Mouse (Mus musculus): ENCODE measurements around the gene Ubc. TPM values are rescaled to one million over a fixed set of nuclear protein-coding genes. Genes with fewer than 3 reads are reported as not detected.
"Not testable (repeated sequence)": the region's sequence is repeated elsewhere in the genome, so short reads cannot be mapped to it uniquely, and the experiment has no call there.

Gene Ubc
- polyA plus RNA-seq, 1 experiment from 2014 or later, result 1,055 TPM

DNA sequence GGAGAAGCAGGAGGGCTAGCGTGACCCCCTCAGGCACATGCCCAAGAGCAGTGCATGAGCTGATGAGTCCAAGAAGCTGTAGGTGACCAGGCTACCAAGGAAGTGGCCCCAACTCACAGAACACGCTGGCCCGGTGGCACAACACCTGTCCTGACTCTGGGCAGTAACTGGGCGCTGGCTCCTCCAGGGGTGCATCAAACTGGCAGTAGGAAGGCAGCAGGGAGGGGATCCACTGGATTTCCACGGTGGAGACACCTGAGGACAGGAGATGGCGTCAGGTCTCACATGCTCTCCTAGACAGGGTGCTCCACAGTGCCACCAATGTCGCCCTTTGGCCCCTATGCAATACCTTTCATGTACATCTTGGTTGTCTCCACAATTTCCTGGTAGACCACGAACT lies 26.2 kb upstream of the Ubc start:
- Histone ChIP-seq H3K27me3 (ENCODE audit: control insufficient read depth, insufficient read depth, low read length) (no peaks in the 10 kb centered on the region), H3K36me3 (ENCODE audit: control insufficient read depth, insufficient read depth, low read length) (peaks cover 61% of the 10 kb centered on the region), H3K4me3 (ENCODE audit: low read depth, low read length) (no peak overlapping the region), H3K9me3 (ENCODE audit: control insufficient read depth, low read depth, low read length) (no peaks in the 10 kb centered on the region), H3K9ac (replicated peaks; ENCODE audit: low read depth, low read length) (no peak overlapping the region), H3K27ac (ENCODE audit: low read length) (no peak overlapping the region), H3K4me2 (replicated peaks; ENCODE audit: low read depth, low read length) (no peak overlapping the region), H3K4me1 (ENCODE audit: control insufficient read depth, insufficient read depth, low read length) (no peaks in the 10 kb centered on the region)
- 91% methylated on average over 8 of the region's 8 CpGs for WGBS
- ATAC-seq (ENCODE audit: insufficient number of reproducible peaks, insufficient read depth, low FRiP score, low read depth), result no peak

DNA sequence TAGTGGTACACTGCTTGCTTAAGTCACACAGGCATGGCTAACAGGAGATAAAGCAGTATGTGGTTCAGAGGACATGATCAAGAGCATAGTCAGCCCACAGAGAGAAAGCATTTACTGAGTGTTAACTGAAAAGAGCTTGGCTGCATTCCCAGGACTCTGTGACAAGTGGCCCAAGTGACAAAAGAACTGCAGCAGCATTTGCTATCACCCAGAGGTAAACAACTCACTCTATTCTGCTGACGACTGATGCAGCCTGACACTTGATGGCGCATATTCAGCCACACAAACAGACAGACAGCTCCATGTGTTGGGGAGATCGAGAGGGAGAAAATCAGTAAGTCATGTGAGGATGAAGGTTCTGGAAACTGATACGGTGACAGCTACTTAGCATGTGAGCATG lies 23.8 kb upstream of the Ubc start:
- Histone ChIP-seq H3K9ac (replicated peaks; ENCODE audit: low read depth, low read length) (no peak overlapping the region), H3K4me3 (ENCODE audit: low read depth, low read length) (no peak overlapping the region), H3K4me2 (replicated peaks; ENCODE audit: low read depth, low read length) (no peak overlapping the region), H3K9me3 (ENCODE audit: control insufficient read depth, low read depth, low read length) (no peaks in the 10 kb centered on the region), H3K27ac (ENCODE audit: low read length) (no peak overlapping the region), H3K27me3 (ENCODE audit: control insufficient read depth, insufficient read depth, low read length) (no peaks in the 10 kb centered on the region), H3K4me1 (ENCODE audit: control insufficient read depth, insufficient read depth, low read length) (peaks cover 8% of the 10 kb centered on the region; the same call in 1 of the 2 replicates), H3K36me3 (ENCODE audit: control insufficient read depth, insufficient read depth, low read length) (peaks cover 38% of the 10 kb centered on the region)
- no peak for ATAC-seq (ENCODE audit: insufficient number of reproducible peaks, insufficient read depth, low FRiP score, low read depth)
- 79% methylated on average over 4 of the region's 4 CpGs for WGBS

DNA sequence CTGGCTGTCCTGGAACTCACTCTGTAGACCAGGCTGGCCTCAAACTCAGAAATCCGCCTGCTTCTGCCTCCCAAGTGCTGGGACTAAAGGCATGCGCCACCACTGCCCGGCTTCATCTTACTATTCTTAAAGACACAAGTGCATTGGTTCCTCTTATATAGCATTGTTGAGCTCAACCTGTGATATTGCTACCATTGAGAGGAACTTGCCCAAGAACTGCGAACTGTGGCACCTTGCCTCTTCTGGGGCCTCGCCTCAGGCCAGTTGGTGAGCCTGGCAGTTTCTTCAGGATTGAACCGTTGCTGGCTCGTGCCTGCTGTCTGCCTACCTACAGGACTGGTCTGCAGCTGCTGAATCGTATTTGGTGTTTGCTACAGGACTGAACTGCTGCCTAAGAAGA lies 22.5 kb upstream of the Ubc start:
- H3K4me2 ChIP-seq (replicated peaks; ENCODE audit: low read depth, low read length); H3K9me3 ChIP-seq (ENCODE audit: control insufficient read depth, low read depth, low read length); H3K4me1 ChIP-seq (ENCODE audit: control insufficient read depth, insufficient read depth, low read length); H3K4me3 ChIP-seq (ENCODE audit: low read depth, low read length); ATAC-seq (ENCODE audit: insufficient number of reproducible peaks, insufficient read depth, low FRiP score, low read depth); H3K9ac ChIP-seq (replicated peaks; ENCODE audit: low read depth, low read length); H3K27me3 ChIP-seq (ENCODE audit: control insufficient read depth, insufficient read depth, low read length); H3K27ac ChIP-seq (ENCODE audit: low read length): not testable (repeated sequence)
- WGBS, result 86% methylated on average over 8 of the region's 8 CpGs
- peaks cover 27% of the 10 kb centered on the region for H3K36me3 ChIP-seq (ENCODE audit: control insufficient read depth, insufficient read depth, low read length)

- no peak overlapping the region for H3K4me3 ChIP-seq (ENCODE audit: low read depth, low read length)
- no peaks in the 10 kb centered on the region for H3K27me3 ChIP-seq (ENCODE audit: control insufficient read depth, insufficient read depth, low read length)
- 66% methylated on average over 5 of the region's 5 CpGs for WGBS
- H3K9me3 ChIP-seq (ENCODE audit: control insufficient read depth, low read depth, low read length), result no peaks in the 10 kb centered on the region
- no peak overlapping the region for H3K27ac ChIP-seq (ENCODE audit: low read length)
- H3K4me1 ChIP-seq (ENCODE audit: control insufficient read depth, insufficient read depth, low read length), result peaks cover 13% of the 10 kb centered on the region
- peaks cover 27% of the 10 kb centered on the region for H3K36me3 ChIP-seq (ENCODE audit: control insufficient read depth, insufficient read depth, low read length)
- no peak overlapping the region for H3K9ac ChIP-seq (replicated peaks; ENCODE audit: low read depth, low read length)
- H3K4me2 ChIP-seq (replicated peaks; ENCODE audit: low read depth, low read length), result no peak overlapping the region
- ATAC-seq (ENCODE audit: insufficient number of reproducible peaks, insufficient read depth, low FRiP score, low read depth), result no peak
These were observed 22.0 kb upstream of the Ubc start for GRCm38 (mm10) chr5:125411972-125412530.

DNA sequence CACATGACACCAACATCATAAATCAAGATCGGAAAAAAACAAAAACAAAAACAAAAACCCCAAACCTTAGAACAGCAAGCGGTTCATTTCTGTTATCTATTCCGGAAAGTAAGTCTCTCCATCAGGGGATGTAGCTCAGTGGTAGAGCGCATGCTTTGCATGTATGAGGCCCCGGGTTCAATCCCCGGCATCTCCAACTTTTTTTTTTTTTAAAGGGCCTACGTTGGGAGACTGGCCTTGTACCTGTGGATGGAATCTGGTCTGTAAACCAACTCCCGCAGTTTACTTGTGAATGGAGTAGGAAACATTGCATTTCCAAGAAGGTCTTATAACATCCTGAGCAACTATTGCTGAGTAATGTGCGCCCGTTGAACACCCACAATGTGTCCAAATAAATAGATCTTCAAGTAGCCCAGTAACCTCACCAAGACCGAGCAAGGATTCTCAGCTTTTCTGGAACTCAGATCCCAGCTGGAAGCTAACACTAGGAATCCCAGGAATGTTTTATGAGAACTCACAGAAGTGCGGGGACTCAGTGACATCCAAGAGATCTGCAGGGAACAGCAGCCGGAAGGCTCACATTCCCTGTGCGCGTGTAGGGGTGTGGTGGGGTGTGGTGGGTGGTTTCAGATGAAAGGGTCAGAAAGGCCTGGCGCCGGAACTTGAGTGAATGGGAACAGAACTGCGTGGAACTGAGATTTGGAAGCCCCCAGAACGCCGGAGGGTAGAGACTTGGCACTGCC lies 19.5 kb upstream of the Ubc start:
- no peak for ATAC-seq (ENCODE audit: insufficient number of reproducible peaks, insufficient read depth, low FRiP score, low read depth)
- Histone ChIP-seq H3K9me3 (ENCODE audit: control insufficient read depth, low read depth, low read length) (no peaks in the 10 kb centered on the region), H3K9ac (replicated peaks; ENCODE audit: low read depth, low read length) (no peak overlapping the region), H3K4me3 (ENCODE audit: low read depth, low read length) (peak overlapping the region; percentile 21), H3K27ac (ENCODE audit: low read length) (no peak overlapping the region), H3K36me3 (ENCODE audit: control insufficient read depth, insufficient read depth, low read length) (peaks cover 6% of the 10 kb centered on the region), H3K27me3 (ENCODE audit: control insufficient read depth, insufficient read depth, low read length) (no peaks in the 10 kb centered on the region), H3K4me1 (ENCODE audit: control insufficient read depth, insufficient read depth, low read length) (peaks cover 18% of the 10 kb centered on the region), H3K4me2 (replicated peaks; ENCODE audit: low read depth, low read length) (peak overlapping the region; percentile 42)
- WGBS, result 10% methylated on average over 20 of the region's 20 CpGs

DNA sequence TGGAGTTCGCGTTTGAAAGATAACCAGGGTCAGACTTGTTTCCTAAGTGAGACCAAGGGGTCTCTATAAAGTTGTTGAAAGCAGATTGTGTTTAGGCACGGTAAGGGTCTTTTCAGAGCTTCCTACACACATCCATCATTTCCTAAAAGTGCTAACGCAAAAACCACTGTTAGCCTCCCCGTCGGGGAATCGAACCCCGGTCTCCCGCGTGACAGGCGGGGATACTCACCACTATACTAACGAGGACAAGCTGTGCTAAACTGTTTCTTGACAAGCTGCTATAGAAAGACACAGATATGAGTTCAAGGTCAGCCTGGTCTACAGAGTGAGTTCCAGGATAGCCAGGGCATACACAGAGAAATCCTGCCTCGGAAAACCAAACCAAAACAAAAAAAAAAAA lies 18.8 kb upstream of the Ubc start:
- Histone ChIP-seq H3K36me3 (ENCODE audit: control insufficient read depth, insufficient read depth, low read length) (peaks cover 1% of the 10 kb centered on the region; the same call in 1 of the 2 replicates), H3K4me3 (ENCODE audit: low read depth, low read length) (peak overlapping the region; percentile 21), H3K9ac (replicated peaks; ENCODE audit: low read depth, low read length) (no peak overlapping the region), H3K4me2 (replicated peaks; ENCODE audit: low read depth, low read length) (peak overlapping the region; percentile 42), H3K27me3 (ENCODE audit: control insufficient read depth, insufficient read depth, low read length) (no peaks in the 10 kb centered on the region), H3K9me3 (ENCODE audit: control insufficient read depth, low read depth, low read length) (no peaks in the 10 kb centered on the region), H3K27ac (ENCODE audit: low read length) (no peak overlapping the region), H3K4me1 (ENCODE audit: control insufficient read depth, insufficient read depth, low read length) (peaks cover 18% of the 10 kb centered on the region)
- peak; percentile 69 for ATAC-seq (ENCODE audit: insufficient number of reproducible peaks, insufficient read depth, low FRiP score, low read depth)
- under 1% methylated on average over 13 of the region's 13 CpGs for WGBS

DNA sequence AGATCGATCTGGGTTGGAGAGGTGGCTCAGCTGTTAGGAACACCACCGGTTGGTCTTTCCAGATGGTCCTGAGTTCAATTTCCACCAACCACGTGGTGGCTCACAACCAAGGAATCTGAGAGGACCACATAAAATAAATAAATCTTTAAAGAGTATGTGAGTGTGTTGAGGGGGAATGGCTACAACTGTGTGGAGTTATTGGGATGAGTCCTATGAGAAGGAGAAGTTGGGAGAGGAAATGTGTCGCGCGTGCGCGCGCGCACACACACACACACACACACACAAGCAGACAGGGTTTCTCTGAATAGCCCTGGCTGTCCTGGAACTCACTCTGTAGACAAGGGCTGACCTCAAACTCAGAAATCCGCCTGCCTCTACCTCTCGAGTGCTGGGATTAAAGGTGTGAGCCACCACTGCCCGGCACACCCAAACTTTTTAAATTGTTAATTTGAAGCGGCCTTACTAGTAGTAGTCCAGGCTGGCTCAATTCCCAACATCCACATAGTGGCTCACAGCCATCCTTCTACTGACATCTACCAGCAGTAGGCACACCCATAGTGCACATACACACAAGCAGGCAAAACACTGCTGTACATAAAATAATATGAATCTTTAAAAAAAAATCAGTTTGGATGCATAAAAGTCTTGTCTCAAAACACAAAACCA lies 18.0 kb upstream of the Ubc start:
- no peak overlapping the region for H3K9ac ChIP-seq (replicated peaks; ENCODE audit: low read depth, low read length)
- no peaks in the 10 kb centered on the region for H3K27me3 ChIP-seq (ENCODE audit: control insufficient read depth, insufficient read depth, low read length)
- peaks cover 18% of the 10 kb centered on the region for H3K4me1 ChIP-seq (ENCODE audit: control insufficient read depth, insufficient read depth, low read length)
- H3K9me3 ChIP-seq (ENCODE audit: control insufficient read depth, low read depth, low read length), result no peaks in the 10 kb centered on the region
- no peaks in the 10 kb centered on the region for H3K36me3 ChIP-seq (ENCODE audit: control insufficient read depth, insufficient read depth, low read length)
- ATAC-seq (ENCODE audit: insufficient number of reproducible peaks, insufficient read depth, low FRiP score, low read depth), result no peak
- H3K4me2 ChIP-seq (replicated peaks; ENCODE audit: low read depth, low read length), result 0 out of 2 replicates have a peak overlapping the region, but pooled peaks have one; percentile 42
- H3K27ac ChIP-seq (ENCODE audit: low read length), result no peak overlapping the region
- 67% methylated on average over 14 of the region's 14 CpGs for WGBS
- no peak overlapping the region for H3K4me3 ChIP-seq (ENCODE audit: low read depth, low read length)

DNA sequence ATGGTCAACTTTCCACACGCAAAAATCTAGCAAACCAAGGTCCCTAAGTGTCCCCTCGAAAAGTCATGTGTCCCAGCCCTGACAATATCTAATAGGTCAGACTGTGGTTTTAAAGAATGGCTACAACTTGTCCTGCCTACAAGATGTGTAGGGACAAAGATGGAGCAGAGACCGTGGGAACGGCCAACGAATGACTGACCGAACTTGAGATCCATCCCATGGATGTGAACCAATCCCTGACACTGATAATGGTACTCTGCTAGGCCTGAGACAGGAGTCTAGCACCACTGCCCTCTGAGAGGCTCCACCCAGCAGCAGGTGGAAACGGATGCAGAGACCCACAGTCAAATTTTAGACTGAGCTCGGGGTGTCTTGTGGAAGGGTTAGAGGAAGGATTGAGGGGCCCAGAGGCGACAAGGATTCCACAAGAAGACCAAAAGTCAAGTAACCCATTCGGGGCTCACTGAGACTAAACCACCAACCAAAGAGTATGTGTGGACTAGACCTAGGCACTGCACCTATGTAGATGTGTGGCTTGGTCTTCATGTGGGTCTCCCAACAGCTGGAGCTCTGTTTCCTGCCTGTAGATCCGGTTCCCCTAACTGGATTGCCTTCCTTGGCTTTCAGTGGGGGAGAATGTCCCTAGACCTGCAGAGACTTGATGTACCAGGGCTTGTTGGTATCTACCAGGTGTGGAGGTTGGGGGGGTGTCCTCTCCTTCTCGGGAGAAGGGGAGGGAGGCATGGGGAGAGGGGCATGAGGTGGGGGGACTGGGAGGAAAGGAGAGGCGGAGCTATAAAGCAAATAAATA lies 17.2 kb upstream of the Ubc start:
- Histone ChIP-seq H3K27ac (ENCODE audit: low read length) (peak overlapping the region; percentile 90; the same call in 1 of the 2 replicates), H3K4me3 (ENCODE audit: low read depth, low read length) (peak overlapping the region; percentile 62), H3K9me3 (ENCODE audit: control insufficient read depth, low read depth, low read length) (no peaks in the 10 kb centered on the region), H3K9ac (replicated peaks; ENCODE audit: low read depth, low read length) (no peak overlapping the region; the same call in 1 of the 2 replicates), H3K4me1 (ENCODE audit: control insufficient read depth, insufficient read depth, low read length) (peaks cover 18% of the 10 kb centered on the region), H3K27me3 (ENCODE audit: control insufficient read depth, insufficient read depth, low read length) (no peaks in the 10 kb centered on the region), H3K36me3 (ENCODE audit: control insufficient read depth, insufficient read depth, low read length) (no peaks in the 10 kb centered on the region), H3K4me2 (replicated peaks; ENCODE audit: low read depth, low read length) (peak overlapping the region; percentile 85)
- 52% methylated on average over 13 of the region's 13 CpGs for WGBS
- ATAC-seq (ENCODE audit: insufficient number of reproducible peaks, insufficient read depth, low FRiP score, low read depth), result no peak

Data from stomach, embryonic 14.5 days (tissue).